Mouse (Mus musculus): Measurements from ENCODE around the gene Hexb. TPM values are rescaled to one million over a fixed set of nuclear protein-coding genes. Genes with fewer than 3 reads are reported as not detected.

Gene Hexb
- polyA plus RNA-seq, 1 experiment: 180 TPM

DNA sequence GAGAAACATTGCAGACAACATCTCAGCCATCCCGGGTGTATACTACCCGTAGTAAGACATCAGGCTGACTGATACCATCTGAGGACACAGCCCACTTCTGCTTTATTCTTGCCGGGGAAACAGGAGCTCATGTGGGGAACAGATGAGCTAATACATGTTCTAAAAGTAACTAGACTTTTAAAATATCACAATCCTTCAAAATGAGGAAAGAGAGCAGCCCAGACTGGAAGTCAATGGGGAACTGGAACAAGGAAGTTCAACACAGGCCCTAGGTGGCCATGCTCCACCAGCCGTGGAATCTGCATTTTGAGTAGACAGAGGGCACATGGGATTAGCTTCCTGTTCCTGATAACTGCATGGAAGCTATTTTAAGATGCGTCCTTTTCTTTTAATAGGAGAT lies 10.5 kb downstream of the Hexb start:
- 46% methylated on average over 5 of the region's 5 CpGs for WGBS
- Histone ChIP-seq H3K27me3 (ENCODE audit: control insufficient read depth, insufficient read depth, low read length) (no peaks in the 10 kb centered on the region), H3K4me1 (replicated peaks; ENCODE audit: control insufficient read depth, insufficient read depth, low read length) (no peaks in the 10 kb centered on the region), H3K36me3 (ENCODE audit: control insufficient read depth, insufficient read depth, low read length) (peaks cover 7% of the 10 kb centered on the region; the same call in 1 of the 2 replicates), H3K4me3 (ENCODE audit: control insufficient read depth, insufficient read depth, low read length) (no peak overlapping the region), H3K27ac (ENCODE audit: control insufficient read depth, insufficient read depth, low read length) (no peak overlapping the region)
- TF ChIP-seq CTCF (IDR thresholded peaks at IDR 0.05; ENCODE audit: borderline replicate concordance, control insufficient read depth, extremely low read depth, insufficient read depth, low read length, poor library complexity) (no peak), POLR2A (IDR thresholded peaks at IDR 0.05; ENCODE audit: control insufficient read depth, extremely low read depth, insufficient read depth, low read length, poor library complexity) (no peak)
- DNase-seq: no peak

DNA sequence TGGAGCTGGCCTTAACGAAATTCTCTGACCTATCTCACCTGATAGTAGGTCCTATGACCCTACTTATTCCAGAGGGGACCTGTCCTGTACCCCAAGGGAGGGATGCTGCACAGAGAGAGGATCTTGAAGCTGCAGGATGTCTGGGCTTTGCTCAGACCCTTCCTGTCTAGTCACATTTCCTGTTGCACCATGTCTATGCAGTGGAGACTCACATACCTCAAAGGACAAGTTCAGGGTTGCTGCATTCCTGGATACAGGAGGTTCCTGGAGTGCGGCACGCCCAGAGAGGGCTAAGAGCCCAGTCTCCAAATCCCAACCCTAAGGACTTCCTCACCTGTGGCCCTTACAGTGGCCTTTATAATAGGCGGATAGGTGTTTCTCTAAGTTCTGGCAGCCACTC lies 11.8 kb downstream of the Hexb start:
- WGBS: 90% methylated on average over 4 of the region's 4 CpGs
- Histone ChIP-seq H3K4me1 (replicated peaks; ENCODE audit: control insufficient read depth, insufficient read depth, low read length) (no peaks in the 10 kb centered on the region), H3K4me3 (ENCODE audit: control insufficient read depth, insufficient read depth, low read length) (no peak overlapping the region), H3K36me3 (ENCODE audit: control insufficient read depth, insufficient read depth, low read length) (peaks cover 10% of the 10 kb centered on the region; the same call in 1 of the 2 replicates), H3K27ac (ENCODE audit: control insufficient read depth, insufficient read depth, low read length) (no peak overlapping the region), H3K27me3 (ENCODE audit: control insufficient read depth, insufficient read depth, low read length) (no peaks in the 10 kb centered on the region)
- DNase-seq: no peak
- TF ChIP-seq CTCF (IDR thresholded peaks at IDR 0.05; ENCODE audit: borderline replicate concordance, control insufficient read depth, extremely low read depth, insufficient read depth, low read length, poor library complexity): no peak
- no peak for TF ChIP-seq POLR2A (IDR thresholded peaks at IDR 0.05; ENCODE audit: control insufficient read depth, extremely low read depth, insufficient read depth, low read length, poor library complexity)

DNA sequence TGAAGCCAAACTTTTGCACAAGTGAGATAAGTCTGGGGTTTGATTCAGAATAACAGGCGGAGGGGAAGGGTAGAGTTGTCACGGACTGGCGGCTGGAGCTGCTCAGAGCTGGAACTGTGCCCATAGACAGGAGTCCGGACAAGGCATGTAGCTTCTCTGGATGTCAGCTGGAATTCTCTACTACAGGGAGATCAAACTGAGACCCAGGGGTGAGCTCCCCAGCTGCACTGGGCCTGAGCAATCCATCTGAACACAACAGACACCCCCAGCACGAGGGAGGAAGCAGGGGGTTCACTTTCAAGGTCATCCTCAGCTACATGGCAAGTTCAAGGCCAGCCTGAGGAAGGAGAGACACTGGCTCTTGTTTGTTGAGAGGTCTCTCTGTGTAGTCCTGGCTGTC lies 13.5 kb downstream of the Hexb start:
- TF ChIP-seq CTCF (IDR thresholded peaks at IDR 0.05; ENCODE audit: borderline replicate concordance, control insufficient read depth, extremely low read depth, insufficient read depth, low read length, poor library complexity) (no peak), POLR2A (IDR thresholded peaks at IDR 0.05; ENCODE audit: control insufficient read depth, extremely low read depth, insufficient read depth, low read length, poor library complexity) (no peak)

DNA sequence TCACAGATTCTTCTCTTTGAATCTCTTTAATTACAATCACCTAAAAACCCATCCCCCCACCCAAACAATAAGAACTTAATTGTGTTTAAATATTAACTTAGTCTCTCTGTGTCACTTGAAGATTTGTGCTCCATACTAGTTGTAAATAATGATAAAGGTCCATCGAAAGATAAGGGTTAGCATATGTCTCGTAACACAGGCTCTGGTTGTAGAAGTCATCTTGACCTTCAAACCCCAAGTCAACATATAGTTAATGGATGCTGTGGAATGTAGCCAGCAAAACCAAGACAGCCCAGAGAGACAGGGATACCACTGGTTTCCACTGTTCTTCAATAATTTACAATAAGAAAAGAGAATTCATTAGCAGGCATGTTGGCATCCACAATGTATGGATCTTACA lies 14.0 kb downstream of the Hexb start:
- TF ChIP-seq POLR2A (IDR thresholded peaks at IDR 0.05; ENCODE audit: control insufficient read depth, extremely low read depth, insufficient read depth, low read length, poor library complexity) (no peak), CTCF (IDR thresholded peaks at IDR 0.05; ENCODE audit: borderline replicate concordance, control insufficient read depth, extremely low read depth, insufficient read depth, low read length, poor library complexity) (no peak)
- H3K36me3 ChIP-seq (ENCODE audit: control insufficient read depth, insufficient read depth, low read length): peaks cover 17% of the 10 kb centered on the region
- no peak overlapping the region for H3K27ac ChIP-seq (ENCODE audit: control insufficient read depth, insufficient read depth, low read length)

More for the DNA sequence above, 13.5 kb downstream of the Hexb start:
- Histone ChIP-seq H3K27me3 (ENCODE audit: control insufficient read depth, insufficient read depth, low read length) (no peaks in the 10 kb centered on the region), H3K4me3 (ENCODE audit: control insufficient read depth, insufficient read depth, low read length) (no peak overlapping the region), H3K4me1 (replicated peaks; ENCODE audit: control insufficient read depth, insufficient read depth, low read length) (no peaks in the 10 kb centered on the region), H3K27ac (ENCODE audit: control insufficient read depth, insufficient read depth, low read length) (no peak overlapping the region), H3K36me3 (ENCODE audit: control insufficient read depth, insufficient read depth, low read length) (peaks cover 12% of the 10 kb centered on the region)
- WGBS: 94% methylated on average over 5 of the region's 5 CpGs
- no peak for DNase-seq

DNA sequence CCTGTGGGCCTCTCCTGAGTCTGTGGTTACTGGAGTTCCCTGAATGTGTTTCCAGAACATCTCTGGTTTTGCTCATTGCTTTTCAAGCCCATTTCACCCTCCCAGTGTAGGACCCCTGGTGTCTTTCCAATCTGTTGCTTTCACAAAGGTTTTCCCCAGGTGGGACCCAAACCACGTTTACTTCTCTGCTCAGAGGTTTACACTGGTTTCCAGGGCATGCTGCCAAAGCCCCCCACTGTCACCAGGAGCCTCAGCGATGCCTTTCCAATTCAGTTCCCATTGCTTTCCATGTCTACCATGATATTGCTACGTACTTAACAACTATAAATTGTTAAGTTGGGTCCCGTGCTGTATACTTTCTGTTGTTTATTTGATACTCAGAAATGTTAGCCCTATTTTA lies 15.3 kb downstream of the Hexb start:
- no peak for TF ChIP-seq POLR2A (IDR thresholded peaks at IDR 0.05; ENCODE audit: control insufficient read depth, extremely low read depth, insufficient read depth, low read length, poor library complexity)
- TF ChIP-seq CTCF (IDR thresholded peaks at IDR 0.05; ENCODE audit: borderline replicate concordance, control insufficient read depth, extremely low read depth, insufficient read depth, low read length, poor library complexity): no peak
- WGBS: 91% methylated on average over 4 of the region's 4 CpGs
- DNase-seq: no peak
- Histone ChIP-seq H3K27ac (ENCODE audit: control insufficient read depth, insufficient read depth, low read length) (no peak overlapping the region), H3K36me3 (ENCODE audit: control insufficient read depth, insufficient read depth, low read length) (peaks cover 26% of the 10 kb centered on the region), H3K4me1 (replicated peaks; ENCODE audit: control insufficient read depth, insufficient read depth, low read length) (no peaks in the 10 kb centered on the region), H3K27me3 (ENCODE audit: control insufficient read depth, insufficient read depth, low read length) (no peaks in the 10 kb centered on the region), H3K4me3 (ENCODE audit: control insufficient read depth, insufficient read depth, low read length) (no peak overlapping the region)

More for the DNA sequence above, 14.0 kb downstream of the Hexb start:
- WGBS: 97% methylated on average over 2 of the region's 2 CpGs
- Histone ChIP-seq H3K4me3 (ENCODE audit: control insufficient read depth, insufficient read depth, low read length) (no peak overlapping the region), H3K27me3 (ENCODE audit: control insufficient read depth, insufficient read depth, low read length) (no peaks in the 10 kb centered on the region), H3K4me1 (replicated peaks; ENCODE audit: control insufficient read depth, insufficient read depth, low read length) (no peaks in the 10 kb centered on the region)
- DNase-seq: no peak

DNA sequence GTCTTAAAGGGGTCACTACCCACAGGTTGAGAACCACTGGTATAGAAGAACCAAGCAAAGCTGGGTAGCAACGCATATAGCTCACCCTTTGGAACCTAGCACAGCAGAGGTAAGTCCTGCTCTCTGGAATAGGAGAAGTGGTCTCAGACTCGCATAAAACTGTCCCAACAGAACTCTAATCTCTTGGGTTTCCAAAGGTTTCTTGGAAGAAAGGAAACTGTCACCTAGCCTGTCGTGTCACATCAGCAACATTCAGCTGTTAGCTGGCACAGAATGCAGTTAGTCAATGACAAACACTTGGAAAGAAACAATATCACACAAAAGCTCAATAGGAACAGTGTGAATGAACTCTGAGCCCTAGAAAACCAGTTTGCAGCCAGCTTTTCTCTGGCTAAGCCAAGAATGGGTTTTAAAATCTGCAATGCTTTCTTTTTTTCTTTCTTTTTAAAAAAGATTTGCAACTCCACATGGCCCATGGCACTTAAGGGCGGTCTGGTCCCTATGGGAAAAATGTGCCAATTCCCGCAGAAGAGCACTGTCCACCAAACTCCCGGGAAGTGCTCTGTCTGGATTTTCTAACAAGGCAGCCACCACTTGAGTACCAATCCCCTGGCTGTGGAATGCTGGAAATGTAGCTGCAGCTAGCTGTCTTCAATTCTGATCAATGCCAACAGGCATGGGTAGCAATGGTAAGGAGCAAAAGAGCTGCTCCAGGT lies 17.9 kb downstream of the Hexb start:
- Histone ChIP-seq H3K36me3 (ENCODE audit: control insufficient read depth, insufficient read depth, low read length) (peaks cover 47% of the 10 kb centered on the region), H3K27me3 (ENCODE audit: control insufficient read depth, insufficient read depth, low read length) (no peaks in the 10 kb centered on the region), H3K4me1 (replicated peaks; ENCODE audit: control insufficient read depth, insufficient read depth, low read length) (no peaks in the 10 kb centered on the region), H3K27ac (ENCODE audit: control insufficient read depth, insufficient read depth, low read length) (no peak overlapping the region), H3K4me3 (ENCODE audit: control insufficient read depth, insufficient read depth, low read length) (no peak overlapping the region)
- TF ChIP-seq POLR2A (IDR thresholded peaks at IDR 0.05; ENCODE audit: control insufficient read depth, extremely low read depth, insufficient read depth, low read length, poor library complexity): no peak
- no peak for TF ChIP-seq CTCF (IDR thresholded peaks at IDR 0.05; ENCODE audit: borderline replicate concordance, control insufficient read depth, extremely low read depth, insufficient read depth, low read length, poor library complexity)
- DNase-seq: no peak
- WGBS: 97% methylated on average over 6 of the region's 6 CpGs
